8 mouse cellular contexts compared by ENCODE assay signal in genomic region chr4:119492291-119492932, GRCm38 (mm10). TPM values are rescaled to one million over a fixed set of nuclear protein-coding genes. Genes with fewer than 3 reads are reported as not detected.
A peak's percentile ranks its signal among the peaks of the same experiment; 100 is the strongest.
DNase-seq lines count a peak whose midpoint lies in the region; ATAC-seq and TF ChIP-seq lines count a peak whose summit lies in the region.

Gene Rimkla (minus strand): TSS chr4:119492628.

- peak; percentile 68 for TF ChIP-seq POLR2A in brain, embryonic 14.5 days (IDR thresholded peaks at IDR 0.05; ENCODE audit: borderline replicate concordance, extremely low read depth, insufficient read depth, insufficient read length, poor library complexity, severe bottlenecking)

- DNase-seq in A20 (ENCODE audit: low read depth, low spot score) = peak; percentile 85
- peak; percentile 90 for DNase-seq in brain, embryonic 14.5 days (ENCODE audit: low read depth)
- DNase-seq in forebrain, embryonic 10.5 days (ENCODE audit: extremely low spot score, low spot score) = peak; percentile 76
- DNase-seq in liver = peak; percentile 51
- peak; percentile 14 to 64 for DNase-seq in spleen, postnatal 4 days (ENCODE audit: low spot score in 2 of 2)

- H3K4me1 ChIP-seq in forebrain, embryonic 10.5 days = peaks cover 14% of the 10 kb centered on the region
- peaks cover 4% of the 10 kb centered on the region for H3K4me1 ChIP-seq in heart, embryonic 12.5 days (replicated peaks)
- H3K4me1 ChIP-seq in kidney, embryonic 15.5 days = peaks cover 5% of the 10 kb centered on the region; the same call in 1 of the 2 replicates
- H3K4me1 ChIP-seq in midbrain, embryonic 16.5 days (ENCODE audit: control insufficient read depth, insufficient read depth, low read length) = peaks cover 12% of the 10 kb centered on the region

- H3K4me3 ChIP-seq in forebrain, embryonic 10.5 days = peak within 1 kb of the TSS; percentile 71
- H3K4me3 ChIP-seq in heart, embryonic 12.5 days = peak within 1 kb of the TSS; percentile 63
- H3K4me3 ChIP-seq in kidney, embryonic 15.5 days (replicated peaks) = peak within 1 kb of the TSS; percentile 59
- H3K4me3 ChIP-seq in midbrain, embryonic 16.5 days (ENCODE audit: low read depth, low read length) = peak within 1 kb of the TSS; percentile 60

- H3K9me3 ChIP-seq in forebrain, embryonic 10.5 days = peaks cover 2% of the 10 kb centered on the region; the same call in 1 of the 2 replicates
- no peaks in the 10 kb centered on the region for H3K9me3 ChIP-seq in heart, embryonic 12.5 days (replicated peaks)
- no peaks in the 10 kb centered on the region for H3K9me3 ChIP-seq in kidney, embryonic 15.5 days (replicated peaks)
- H3K9me3 ChIP-seq in midbrain, embryonic 16.5 days (replicated peaks; ENCODE audit: control insufficient read depth, low read length, poor library complexity, severe bottlenecking) = no peaks in the 10 kb centered on the region; the same call in 1 of the 2 replicates

- no peak for TF ChIP-seq CTCF in brain, embryonic 14.5 days (IDR thresholded peaks at IDR 0.05; ENCODE audit: borderline replicate concordance, extremely low read depth, insufficient read depth, insufficient read length)

- H3K27me3 ChIP-seq in forebrain, embryonic 10.5 days (ENCODE audit: poor library complexity, severe bottlenecking) = peaks cover 58% of the 10 kb centered on the region
- peaks cover 34% of the 10 kb centered on the region for H3K27me3 ChIP-seq in heart, embryonic 12.5 days (replicated peaks)
- H3K27me3 ChIP-seq in kidney, embryonic 15.5 days = peaks cover 24% of the 10 kb centered on the region
- H3K27me3 ChIP-seq in midbrain, embryonic 16.5 days (ENCODE audit: control insufficient read depth, insufficient read depth, low read depth, low read length) = no peaks in the 10 kb centered on the region; the same call in 1 of the 2 replicates

- peak within 1 kb of the TSS; percentile 90 for H3K4me2 ChIP-seq in heart, embryonic 12.5 days
- peak within 1 kb of the TSS; percentile 91 for H3K4me2 ChIP-seq in kidney, embryonic 15.5 days
- peak within 1 kb of the TSS; percentile 69 for H3K4me2 ChIP-seq in midbrain, embryonic 16.5 days (ENCODE audit: low read length)

- peak; percentile 83 for ATAC-seq in heart, embryonic 12.5 days (ENCODE audit: insufficient number of reproducible peaks, low FRiP score)
- ATAC-seq in kidney, embryonic 15.5 days (replicated peaks; ENCODE audit: low FRiP score) = peak; percentile 92
- peak; percentile 93 for ATAC-seq in midbrain, embryonic 16.5 days

- WGBS in forebrain, embryonic 10.5 days = under 1% methylated on average over 77 of the region's 77 CpGs
- WGBS in heart, embryonic 12.5 days = under 1% methylated on average over 73 of the region's 77 CpGs
- WGBS in kidney, embryonic 15.5 days = under 1% methylated on average over 77 of the region's 77 CpGs
- under 1% methylated on average over 59 of the region's 77 CpGs for WGBS in midbrain, embryonic 16.5 days

- peak within 1 kb of the TSS; percentile 86 for H3K27ac ChIP-seq in forebrain, embryonic 10.5 days
- 0 out of 2 replicates have a peak within 1 kb of the TSS, but pooled peaks have one; percentile 9 for H3K27ac ChIP-seq in heart, embryonic 12.5 days (ENCODE audit: poor library complexity, severe bottlenecking)
- no peak within 1 kb of the TSS for H3K27ac ChIP-seq in kidney, embryonic 15.5 days
- H3K27ac ChIP-seq in midbrain, embryonic 16.5 days (ENCODE audit: low read length) = peak within 1 kb of the TSS; percentile 83

- no peaks in the 10 kb centered on the region for H3K36me3 ChIP-seq in forebrain, embryonic 10.5 days (replicated peaks)
- no peaks in the 10 kb centered on the region for H3K36me3 ChIP-seq in heart, embryonic 12.5 days
- H3K36me3 ChIP-seq in kidney, embryonic 15.5 days = no peaks in the 10 kb centered on the region
- H3K36me3 ChIP-seq in midbrain, embryonic 16.5 days (ENCODE audit: control insufficient read depth, insufficient read depth, low read length) = no peaks in the 10 kb centered on the region

- H3K9ac ChIP-seq in heart, embryonic 12.5 days = peak within 1 kb of the TSS; percentile 67
- peak within 1 kb of the TSS; percentile 44 for H3K9ac ChIP-seq in kidney, embryonic 15.5 days
- H3K9ac ChIP-seq in midbrain, embryonic 16.5 days (ENCODE audit: low read depth, low read length) = peak within 1 kb of the TSS; percentile 69

RNA-seq across cellular contexts. Expression of gene Rimkla, which starts in this region (rescaled TPM):
- 15.6 and 22.0 TPM in 2 replicates for polyA plus RNA-seq in brain, embryonic 14.5 days (2012; rRNA removed)
- polyA plus RNA-seq in forebrain, embryonic 10.5 days (2016; fragmentation: Nextera tagmentation; extraction: Ambion mirVana) = 3.1 and 3.2 TPM in 2 replicates
- 6.1 and 6.5 TPM in 2 replicates for polyA plus RNA-seq in heart, embryonic 12.5 days (2016; fragmentation: Nextera tagmentation; extraction: Ambion mirVana)
- polyA plus RNA-seq in kidney, embryonic 15.5 days (2015; fragmentation: Nextera tagmentation; extraction: Ambion mirVana) = 1.9 and 2.4 TPM in 2 replicates
- 27.2 and 29.0 TPM in 2 replicates for polyA plus RNA-seq in midbrain, embryonic 16.5 days (2015; fragmentation: Nextera tagmentation; extraction: Ambion mirVana)

Comparison
In these comparisons a context has a peak if more than half of its experiments do, and no peak if none do; other contexts are left out.
1. DNase-seq: peak in every context shown above with its lines; median percentile 90 in brain, embryonic 14.5 days; 85 in A20; 76 in forebrain, embryonic 10.5 days; 51 in liver; 39 in spleen, postnatal 4 days.